Mouse (Mus musculus): ENCODE results near the gene Kiss1.

The Kiss1 gene

DNA sequence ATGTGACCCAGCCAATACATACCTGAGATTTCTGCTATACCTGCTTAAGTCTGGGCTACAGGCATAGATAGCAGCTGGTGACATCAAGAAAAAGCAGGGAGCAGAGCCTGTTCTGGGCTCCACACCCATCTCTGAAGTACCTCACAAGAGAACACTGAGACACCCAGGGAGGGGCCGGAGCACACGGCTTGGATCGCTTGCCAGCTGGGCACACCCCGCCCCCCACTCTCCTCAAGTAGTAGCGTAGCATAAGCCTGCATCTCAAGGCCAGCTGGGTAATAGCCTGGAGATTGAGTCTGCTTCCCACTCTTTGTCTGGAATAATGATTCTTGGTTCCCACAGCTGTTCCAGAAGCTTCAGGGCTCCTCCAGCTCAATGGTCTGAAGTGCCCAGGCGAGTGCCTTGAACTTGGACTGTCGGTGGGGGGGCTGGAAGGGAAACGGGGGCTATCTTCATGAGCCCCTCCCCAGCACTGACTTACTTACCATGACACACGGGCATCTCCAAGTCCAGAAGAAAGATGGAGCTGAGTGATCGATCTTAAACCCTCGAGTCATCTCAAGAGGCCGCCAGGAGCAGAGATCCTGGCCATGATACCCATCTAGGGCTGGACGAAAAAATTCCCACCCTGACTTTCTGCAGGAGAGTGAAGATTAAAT is at the start of gene Kiss1:
Gene Kiss1, plus strand, starts transcription at position 609 of the 659 bp plus-strand sequence.
- DNase-seq, result no peak

GRCm38 (mm10) chr1:133274163-133274562 is 47.5 kb upstream of the Kiss1 start:
- no peak for DNase-seq

DNA sequence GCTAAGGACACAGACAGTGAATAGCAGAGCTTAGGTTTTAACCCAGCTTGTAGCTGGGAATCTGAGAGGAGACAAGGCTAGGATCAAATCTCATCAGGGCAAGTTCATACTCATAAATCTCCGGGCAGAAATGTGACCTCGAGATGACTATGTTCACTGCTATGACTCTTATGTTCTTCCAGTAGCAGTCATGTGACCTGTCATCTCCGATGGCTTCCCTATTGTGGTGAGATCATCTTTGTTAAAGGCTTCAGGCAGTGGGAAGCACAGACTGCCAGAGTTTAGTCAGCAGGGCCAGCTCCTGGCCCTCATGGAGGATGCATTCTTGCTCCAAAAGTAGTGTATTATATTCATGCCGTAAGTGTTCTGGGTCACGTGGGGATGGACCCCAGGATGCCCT is 44.7 kb upstream of the Kiss1 start:
- DNase-seq, result no peak

DNA sequence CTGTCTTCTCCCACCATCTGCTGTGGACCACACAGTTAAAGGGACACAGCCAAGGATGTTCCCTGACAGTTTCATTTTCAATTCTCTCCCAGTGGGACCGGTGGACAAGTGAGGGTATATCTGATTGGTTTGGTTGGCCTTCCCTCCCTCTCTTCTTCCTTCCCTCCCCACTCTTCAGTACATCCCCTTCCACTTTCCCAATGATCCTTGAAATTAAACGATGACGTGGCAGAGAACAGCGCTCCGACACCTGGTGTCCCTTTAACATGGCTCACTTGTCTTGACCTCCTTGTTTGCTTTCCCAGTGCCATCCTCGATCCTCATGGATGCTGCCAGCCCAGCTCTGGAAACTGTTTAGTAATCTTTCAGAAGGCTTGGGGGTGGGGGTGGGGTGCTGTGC is 43.1 kb upstream of the Kiss1 start:
- DNase-seq, result no peak

DNA sequence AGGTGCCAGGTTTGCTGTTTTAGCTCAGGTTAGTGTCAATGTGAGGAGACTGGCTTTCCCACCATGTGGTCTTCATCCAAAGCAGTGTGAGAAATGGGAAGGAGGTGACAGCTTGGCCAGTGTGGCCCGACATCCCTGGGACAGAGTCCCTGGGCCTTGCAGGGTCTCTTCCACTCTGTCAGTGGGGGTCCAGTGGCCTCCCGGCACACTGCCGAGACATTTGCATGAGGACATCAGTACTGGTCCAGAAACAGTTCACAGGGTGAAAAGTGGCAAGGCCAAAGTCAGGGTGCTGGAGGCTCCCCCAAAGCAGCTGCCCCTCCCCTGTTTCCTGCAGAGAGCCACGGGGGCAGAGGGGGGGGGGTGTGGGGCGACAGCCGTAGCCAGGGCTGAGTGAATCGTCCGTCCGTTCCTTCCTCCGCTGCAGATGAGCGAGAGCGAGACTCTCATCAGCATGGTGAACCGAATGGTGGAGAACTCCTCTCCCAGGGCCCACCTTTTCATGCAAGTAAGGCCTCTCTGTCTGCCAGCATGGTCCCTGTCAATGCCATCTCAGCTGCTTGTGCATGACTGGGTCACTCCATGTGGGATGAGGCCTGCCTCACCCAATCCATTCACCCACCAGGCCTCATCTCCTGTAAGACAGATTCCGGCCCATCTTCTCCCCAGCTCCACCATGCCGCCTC is 42.6 kb upstream of the Kiss1 start:
- DNase-seq, result no peak

DNA sequence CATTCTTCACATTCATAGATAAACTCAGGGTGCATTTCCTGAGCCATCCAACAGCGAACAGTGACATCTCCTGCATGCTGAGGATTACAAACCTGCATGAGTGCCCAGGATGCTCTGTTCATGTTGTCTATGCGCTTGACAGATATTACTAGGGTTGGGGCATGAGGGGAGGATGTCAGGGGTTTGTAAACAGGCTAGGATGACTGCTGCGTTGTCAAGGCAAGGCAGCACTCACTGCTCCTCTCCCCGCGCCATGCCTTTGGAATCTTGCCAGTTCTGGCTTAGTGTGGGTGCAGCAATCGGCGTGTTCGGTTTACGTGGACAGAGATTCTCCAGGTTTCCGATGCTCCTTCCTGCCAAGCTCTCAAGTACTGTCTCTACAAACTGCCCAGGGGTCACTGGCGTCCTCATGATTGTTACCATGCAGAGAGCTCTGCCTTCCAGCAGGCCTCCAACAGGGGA is 42.0 kb upstream of the Kiss1 start:
- DNase-seq, result peak in 1 of 2 experiments; percentile 33

- DNase-seq, result no peak
Measured at GRCm38 (mm10) chr1:133280537-133280936, 41.1 kb upstream of the Kiss1 start.

DNA sequence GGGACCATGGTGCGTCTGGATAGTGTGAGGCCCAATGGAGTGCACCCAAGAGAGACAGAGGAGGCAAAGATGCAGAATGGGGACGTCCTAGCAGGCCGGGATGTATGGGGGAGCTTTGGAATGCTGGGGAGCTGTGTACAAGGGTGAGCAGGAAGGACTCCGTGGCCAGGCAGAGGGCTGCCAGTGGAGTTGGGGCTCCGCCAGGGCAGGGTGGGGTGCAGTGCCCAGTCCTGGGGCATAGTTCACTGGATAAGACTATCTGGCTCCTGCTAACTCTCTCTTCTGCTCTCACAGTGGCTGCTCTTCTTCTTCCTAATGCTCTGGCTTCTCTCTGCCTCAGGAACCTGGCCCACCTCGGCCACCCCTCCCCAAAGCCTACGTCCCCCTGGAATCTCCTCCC is 35.8 kb upstream of the Kiss1 start:
- DNase-seq, result peak; percentile 83 to 87

DNA sequence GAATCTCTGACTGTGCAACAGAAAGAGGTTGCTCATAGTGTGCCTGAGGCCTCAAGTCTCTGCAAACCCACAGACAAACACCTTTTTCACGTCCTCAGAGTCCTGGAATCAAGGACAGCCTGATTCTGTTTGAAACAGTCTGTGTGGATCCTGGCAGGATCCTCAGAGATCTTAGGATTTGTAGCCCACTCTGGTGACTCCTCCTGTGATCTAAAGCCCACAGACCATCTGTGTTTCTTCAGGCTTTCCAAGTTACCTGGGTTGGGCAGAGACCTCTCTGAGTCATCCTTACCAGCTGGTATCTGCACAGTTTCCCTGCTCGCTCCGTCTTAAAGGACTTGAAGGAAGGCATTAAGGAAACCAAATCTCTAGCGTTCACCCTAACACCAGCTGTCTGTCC is 34.6 kb upstream of the Kiss1 start:
- no peak for DNase-seq

DNA sequence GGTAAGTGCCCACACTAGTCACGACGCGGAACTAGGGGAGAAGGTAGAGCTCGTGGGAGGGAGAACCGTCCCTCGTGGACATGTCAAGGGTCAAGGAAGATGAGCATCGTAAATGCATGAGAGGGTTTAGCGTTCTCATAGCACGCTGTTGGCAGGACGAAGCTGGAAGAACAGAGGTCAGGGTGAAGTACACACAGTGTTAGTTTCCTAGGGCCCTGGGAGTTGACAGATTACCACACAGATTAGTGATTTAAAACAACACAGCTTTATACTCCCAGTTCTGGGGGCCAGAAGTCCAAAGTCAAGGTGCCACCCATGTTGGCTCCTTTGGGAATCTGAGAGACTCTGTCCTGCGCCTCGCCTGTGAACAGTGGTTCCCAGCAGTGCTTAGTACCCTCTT is 33.8 kb upstream of the Kiss1 start:
- peak; percentile 65 to 77 for DNase-seq

DNA sequence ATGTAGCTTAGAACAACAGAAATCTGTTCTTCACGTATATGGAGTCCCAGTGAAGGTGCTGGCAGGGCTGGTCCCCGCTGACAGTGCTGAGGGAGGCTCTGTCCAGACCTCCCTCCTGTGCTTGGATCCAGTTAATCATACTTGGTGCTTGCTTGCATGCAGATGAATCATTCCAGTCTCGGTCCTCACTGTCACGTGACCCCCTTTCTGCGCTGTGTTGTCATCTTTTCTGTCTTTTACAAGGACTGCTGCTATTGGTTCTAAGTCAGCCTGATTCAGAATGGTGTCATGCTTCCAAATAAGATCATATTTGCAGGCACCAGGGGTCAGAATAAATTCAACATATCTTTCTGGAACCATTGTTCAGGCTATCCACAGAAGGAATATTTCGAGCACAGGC is 29.8 kb upstream of the Kiss1 start:
- DNase-seq, result no peak

GRCm38 (mm10) chr1:133292608-133293007 is 29.1 kb upstream of the Kiss1 start:
- DNase-seq, result no peak

DNA sequence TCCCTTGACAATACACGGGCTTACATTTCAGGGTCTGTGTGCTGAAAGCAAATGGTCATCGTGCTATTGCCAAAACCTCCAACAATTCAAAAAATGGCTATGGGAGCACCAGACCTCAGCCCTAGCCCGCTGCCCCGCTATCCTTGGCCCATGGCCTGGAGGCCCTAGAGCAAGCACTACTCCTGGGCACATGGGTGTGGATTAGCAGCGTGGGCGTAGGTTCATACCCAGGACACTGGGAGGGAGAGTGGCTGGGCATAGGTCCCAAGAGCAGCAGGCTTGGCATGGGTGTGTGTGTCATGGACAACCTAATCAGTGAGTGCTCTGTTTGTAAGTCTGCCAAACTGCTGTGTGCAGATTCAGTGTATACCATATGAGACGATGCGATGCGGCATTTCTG is 25.3 kb upstream of the Kiss1 start:
- DNase-seq, result no peak

DNA sequence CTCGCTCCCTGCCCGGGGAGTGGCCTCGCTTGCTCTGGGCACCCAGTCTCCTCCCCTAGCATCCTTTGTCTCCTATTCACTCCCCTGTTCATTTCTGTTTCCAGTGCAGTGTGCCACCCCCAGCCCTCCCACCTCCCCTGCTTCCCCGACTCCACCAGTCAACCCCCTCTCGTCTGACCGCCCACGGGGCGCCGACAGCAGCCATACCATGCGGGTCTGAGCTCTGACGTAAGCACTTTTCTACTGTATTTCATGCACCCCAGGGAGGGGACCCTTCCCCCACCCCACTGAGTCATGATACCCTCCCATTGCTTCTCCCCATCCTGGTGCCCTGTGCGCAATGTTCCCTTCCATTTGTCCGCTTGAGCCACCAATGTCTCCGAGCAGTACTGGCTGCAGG is 22.9 kb upstream of the Kiss1 start:
- DNase-seq, result no peak

- DNase-seq, result peak; percentile 76 to 80
Measured at GRCm38 (mm10) chr1:133302540-133302939, 19.1 kb upstream of the Kiss1 start.

GRCm38 (mm10) chr1:133306842-133307241 is 14.8 kb upstream of the Kiss1 start:
- peak; percentile 85 to 93 for DNase-seq

DNA sequence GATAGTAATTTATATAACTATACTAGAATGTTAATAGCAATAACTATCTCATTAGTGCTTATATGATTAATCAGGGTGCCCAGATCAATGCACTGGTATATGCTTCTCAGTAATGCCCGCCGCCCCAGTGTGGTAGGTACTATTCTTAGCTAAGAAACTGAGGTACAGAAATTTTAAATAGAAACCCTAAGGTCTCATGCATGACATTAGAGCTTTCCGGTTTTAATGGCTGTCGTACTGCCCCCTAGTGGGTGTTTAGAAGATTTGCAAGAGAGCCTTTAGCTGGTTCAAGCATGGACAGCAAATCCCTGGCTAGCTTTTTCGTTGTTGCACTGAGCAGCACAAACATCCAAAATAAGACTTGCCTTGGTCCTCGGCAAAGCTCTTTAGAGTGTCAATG is 14.4 kb upstream of the Kiss1 start:
- DNase-seq, result peak; percentile 55 to 56

GRCm38 (mm10) chr1:133309652-133310267 is 11.9 kb upstream of the Kiss1 start, which contains the start of gene Golt1a:
Golt1a (plus strand) TSS chr1:133309800.
- peak; percentile 89 to 94 for DNase-seq

DNA sequence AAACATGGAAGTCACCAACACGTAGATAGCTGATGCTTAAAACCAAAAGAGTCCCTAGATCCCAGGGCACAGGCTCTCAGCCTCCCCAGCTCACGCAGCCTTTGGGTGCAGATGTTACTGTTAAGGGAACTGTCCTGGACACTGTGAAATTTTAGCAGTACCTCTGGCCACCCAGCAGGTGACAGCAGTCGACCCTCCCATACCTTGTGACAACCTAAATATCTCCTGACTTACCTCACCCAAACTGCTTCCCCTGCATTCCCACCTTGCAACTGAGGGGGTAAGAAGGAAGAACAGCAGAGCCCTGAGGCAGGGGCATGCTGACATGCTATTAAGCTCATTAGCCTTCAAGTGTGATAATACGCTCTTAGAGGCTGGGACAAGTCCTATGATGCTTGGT is 10.4 kb upstream of the Kiss1 start:
- DNase-seq, result no peak

- DNase-seq, result no peak
Measured at GRCm38 (mm10) chr1:133311946-133312345, 9.7 kb upstream of the Kiss1 start.

- peak; percentile 61 to 88 for DNase-seq
Measured at GRCm38 (mm10) chr1:133314364-133314763, 7.3 kb upstream of the Kiss1 start.

DNA sequence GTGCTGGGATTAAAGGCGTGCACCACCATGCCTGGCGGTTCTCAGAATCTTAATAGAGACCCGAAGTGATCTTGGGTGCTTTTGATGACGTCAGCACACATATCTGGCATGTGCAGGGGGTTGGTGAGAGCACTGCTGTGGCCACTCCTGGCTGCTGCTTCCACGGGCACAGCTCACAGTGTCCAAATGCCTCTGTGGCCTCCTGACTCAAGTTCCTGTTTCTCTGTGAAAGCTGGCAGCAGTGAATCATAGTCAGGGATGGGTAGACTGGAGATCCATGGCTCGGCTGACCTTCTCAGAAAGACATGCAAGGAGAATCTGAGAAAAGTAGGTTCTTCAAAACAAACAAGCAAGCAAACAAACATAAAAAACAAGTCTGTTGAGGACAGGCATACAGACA is 5.9 kb upstream of the Kiss1 start:
- no peak for DNase-seq

- no peak for DNase-seq
Measured at GRCm38 (mm10) chr1:133316577-133316976, 5.1 kb upstream of the Kiss1 start.

DNA sequence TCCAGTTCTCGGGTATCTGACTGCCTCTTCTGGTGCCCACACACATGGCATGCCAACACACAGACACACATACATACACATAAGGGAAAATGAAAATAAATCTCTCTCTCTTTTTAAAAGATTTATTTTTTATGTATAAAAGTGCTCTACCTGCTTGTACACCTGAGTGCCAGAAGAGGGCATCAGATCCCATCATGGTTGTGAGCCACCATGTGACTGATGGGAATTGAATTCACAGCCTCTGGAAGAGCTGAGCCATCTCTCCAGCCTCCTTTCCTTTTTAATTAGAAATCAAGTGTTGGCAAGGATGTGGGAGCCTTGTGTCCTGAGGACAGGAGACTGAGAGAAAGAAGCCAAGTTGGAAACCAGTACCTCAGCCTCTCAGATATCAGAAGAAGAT is 4.5 kb upstream of the Kiss1 start:
- no peak for DNase-seq

All from kidney, postnatal 36 days (tissue).